Mouse (Mus musculus) central nervous system, embryonic 11.5 days (tissue): ENCODE data around the gene Rbm31y. TPM values are rescaled to one million over a fixed set of nuclear protein-coding genes. Genes with fewer than 3 reads are reported as not detected.

Experiments used
- polyA plus RNA-seq: library from polyadenylated mRNA; depleted of rRNA; stranded (reverse); fragments of >200 nt; gene quantifications from 2 replicates; pipeline ENCODE4 v1.2.3, GENCODE M21; 2012; rRNA removed

Rbm31y gene
- not detected in 2 replicates for polyA plus RNA-seq

GRCm38 (mm10) chrY:17400461-17400860, at the start of gene Rbm31y:
Gene Rbm31y (plus strand): TSS chrY:17400761.

